Mouse (Mus musculus): ENCODE measurements around the gene Maml2.

DNA sequence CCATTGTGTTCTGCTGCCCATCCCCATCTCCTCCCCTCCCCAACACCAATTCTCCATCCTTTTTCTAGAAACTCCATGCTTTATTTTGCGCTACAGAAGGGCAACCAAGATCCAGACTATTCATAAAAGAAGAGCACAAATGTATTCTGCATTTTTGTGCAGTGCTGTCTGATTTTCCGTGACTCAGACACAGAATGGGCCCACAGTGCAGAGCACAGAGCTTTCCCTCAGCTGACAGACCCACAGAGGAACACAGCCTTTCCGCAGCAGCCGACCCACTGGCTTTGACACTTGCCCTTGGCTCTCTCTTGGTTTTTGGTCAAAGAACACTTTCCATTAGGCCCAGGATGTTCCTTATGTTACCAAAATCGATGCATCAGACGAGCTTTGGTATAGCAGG, 302.0 kb downstream of the Maml2 start:
- TF ChIP-seq CHD2 (IDR thresholded peaks at IDR 0.05; ENCODE audit: low read depth, low read length) (no peak), MAFK (IDR thresholded peaks at IDR 0.05; ENCODE audit: insufficient read depth, low read depth, low read length) (no peak), ZC3H11A (IDR thresholded peaks at IDR 0.05; ENCODE audit: borderline replicate concordance, low read depth, low read length) (no peak)
